Mouse (Mus musculus) thymus, postnatal 25 days (tissue): Measurements from ENCODE around the gene Mymk.

Experiments
- DNase-seq: peaks from one replicate; pipeline ENCODE4 v3.0.0; 2022

The Mymk gene

DNA sequence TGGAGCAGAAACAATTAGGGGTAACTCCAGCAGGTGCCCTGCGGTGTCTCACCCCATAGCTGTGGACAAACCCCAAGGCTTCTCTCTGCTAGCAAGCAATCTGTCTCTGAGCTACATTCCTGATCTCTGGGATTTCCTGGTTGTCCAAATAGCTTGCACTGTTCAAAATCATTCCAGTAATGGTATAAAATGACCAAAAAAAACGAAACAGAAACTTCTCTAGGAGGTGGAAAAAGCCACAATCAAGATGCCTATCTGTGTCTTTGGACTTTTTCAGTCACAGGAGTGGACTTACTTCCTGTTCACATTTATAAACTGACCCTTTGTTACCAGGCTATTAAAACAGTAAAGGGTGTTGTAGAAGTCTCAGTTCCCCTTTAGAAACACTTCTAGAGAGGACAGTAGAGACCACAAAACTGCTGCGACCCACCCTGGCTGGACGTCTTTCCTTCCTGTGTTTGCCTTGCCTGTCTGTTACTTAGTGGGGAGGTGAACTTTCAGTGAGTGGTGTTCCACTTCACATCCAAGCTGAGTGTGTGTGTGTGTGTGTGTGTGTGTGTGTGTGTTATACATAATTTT, 43.5 kb downstream of the Mymk start:
- no peak for DNase-seq

- DNase-seq = peak; percentile 85
Measured at GRCm38 (mm10) chr2:27027618-27028436, 44.2 kb downstream of the Mymk start, which contains the start of gene Slc2a6. TSS of gene Slc2a6 (minus strand) at chr2:27027998.

DNA sequence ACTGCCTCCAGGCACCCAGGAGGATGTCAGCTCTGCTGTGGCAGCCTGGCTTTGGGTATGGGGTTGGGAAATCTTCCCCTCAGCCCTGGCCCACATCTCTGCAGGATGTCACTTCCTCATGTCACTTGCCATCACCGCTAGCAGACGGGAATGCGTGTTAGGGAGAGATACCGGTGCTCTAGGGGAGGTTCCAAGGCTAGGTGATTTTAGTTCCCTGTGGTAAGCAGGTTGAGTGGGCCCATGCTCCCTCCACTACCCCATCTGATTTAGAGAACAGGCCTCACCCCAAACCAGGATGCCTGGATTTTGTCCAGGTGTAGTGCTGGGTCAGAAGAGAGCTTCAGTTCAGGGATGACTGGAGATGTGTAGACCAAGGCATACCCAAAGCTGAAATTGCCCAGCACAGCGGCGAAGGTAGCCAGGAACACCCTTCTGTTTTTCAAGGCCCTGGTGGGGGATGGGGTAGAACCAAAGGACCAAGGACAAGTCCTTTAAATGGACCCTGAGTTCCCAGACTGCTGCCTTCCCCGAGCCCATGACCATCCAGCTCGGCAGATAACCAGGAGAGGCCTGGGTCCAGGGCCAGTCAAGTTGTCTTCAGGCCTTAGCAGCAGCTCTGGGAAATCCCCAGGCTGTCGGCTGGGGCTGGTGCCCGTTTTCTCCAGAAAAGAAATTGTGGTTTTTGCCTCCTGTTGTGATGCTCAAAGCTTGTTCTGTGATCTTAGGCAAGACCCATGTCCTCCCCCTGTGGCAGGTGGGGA, 44.9 kb downstream of the Mymk start:
- DNase-seq = no peak

- no peak for DNase-seq
Measured at GRCm38 (mm10) chr2:27026332-27026731, 45.6 kb downstream of the Mymk start.

DNA sequence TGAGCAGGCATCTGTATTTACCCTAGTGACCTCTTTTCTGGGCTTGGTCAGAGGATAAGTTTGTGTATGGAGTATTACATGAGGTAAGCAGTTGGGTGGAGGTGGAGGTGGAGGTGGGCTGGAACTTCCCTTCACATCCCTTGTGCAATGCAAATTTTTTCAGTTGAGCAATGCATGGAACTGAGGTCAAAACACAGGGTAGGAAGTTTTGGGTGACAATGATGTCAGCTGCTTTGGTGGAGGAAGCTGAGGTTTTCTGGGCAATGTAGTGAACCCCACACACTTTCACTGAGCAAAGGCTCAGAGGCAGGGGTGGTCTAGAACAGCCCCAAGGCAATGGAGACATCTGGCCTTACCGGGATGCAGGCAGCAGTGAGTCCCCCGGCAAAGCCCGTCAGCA, 46.4 kb downstream of the Mymk start:
- no peak for DNase-seq

- no peak for DNase-seq
Measured at GRCm38 (mm10) chr2:27024136-27024535, 47.8 kb downstream of the Mymk start.

DNA sequence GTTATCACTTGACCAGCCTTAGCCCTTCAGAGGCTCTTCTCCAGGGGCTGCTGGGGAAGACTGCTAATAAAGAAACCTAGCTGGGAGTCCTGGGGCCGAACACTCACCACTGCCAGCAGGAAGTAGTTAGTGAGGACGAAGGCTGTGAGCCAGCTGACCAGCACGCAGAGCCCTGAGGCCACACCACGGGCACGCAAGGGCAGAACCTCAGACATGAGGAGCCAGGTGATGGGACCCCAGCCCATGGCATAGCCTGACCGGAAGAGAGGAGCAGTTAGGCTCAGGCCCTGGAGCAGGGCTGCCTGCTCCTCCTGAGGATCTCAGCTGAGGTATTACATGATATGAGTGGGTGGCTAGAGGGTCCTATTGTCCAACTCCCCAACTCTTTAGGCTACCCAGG, 49.4 kb downstream of the Mymk start:
- no peak for DNase-seq

DNA sequence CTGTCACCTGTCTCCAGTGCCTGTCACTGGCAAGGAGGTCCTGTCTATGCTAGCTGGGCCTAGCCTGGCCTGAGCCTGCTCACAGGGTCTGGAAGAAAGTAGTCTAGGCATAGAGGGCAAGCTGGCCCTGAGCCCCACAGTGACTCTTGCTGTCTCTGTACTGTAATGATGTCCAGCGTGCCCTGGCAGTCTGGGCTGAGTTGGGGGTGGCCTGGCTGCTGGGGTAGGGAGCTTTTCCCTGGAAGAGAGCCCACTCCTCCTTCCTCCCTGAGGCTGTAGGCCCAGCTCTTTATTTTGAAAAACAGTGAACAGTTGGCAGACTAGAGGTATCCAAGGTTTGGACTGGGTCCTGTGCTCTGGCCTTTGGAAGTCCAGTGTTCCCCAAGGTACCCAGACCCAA, 50.9 kb downstream of the Mymk start:
- no peak for DNase-seq

DNA sequence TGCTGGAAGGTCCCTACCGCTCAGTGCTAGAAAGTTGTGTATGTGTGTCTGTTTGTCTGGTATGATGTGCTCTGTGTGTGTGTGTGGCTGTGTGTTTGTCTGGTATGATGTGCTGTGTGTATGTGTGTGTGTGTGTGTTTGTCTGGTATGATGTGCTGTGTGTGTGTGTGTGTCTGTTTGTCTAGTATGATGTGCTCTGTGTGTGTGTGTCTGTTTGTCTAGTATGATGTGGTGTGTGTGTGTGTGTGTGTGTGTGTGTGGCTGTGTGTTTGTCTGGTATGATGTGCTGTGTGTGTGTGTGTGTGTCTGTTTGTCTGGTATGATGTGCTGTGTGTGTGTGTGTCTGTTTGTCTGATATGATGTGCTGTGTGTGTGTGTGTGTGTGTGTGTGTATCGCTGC, 52.4 kb downstream of the Mymk start:
- no peak for DNase-seq

DNA sequence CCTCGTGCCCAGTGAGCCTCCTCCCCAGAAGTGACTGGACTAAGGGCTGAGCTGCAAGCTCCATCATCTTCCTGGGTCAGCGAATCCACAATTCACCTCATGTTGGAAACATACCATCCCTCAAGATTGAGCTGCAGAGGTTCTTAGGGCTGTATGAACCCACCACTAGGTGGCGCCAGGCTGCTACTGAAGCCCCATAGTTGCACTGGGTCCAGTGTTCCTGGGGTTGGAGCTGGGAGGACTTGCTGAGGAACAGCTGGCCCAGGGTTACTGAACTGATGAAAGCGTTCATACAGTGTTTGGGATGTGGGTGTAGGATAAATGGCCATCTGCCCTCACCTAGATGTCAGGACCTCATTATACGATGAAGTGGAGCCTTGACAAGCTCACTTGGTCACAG, 54.2 kb downstream of the Mymk start:
- DNase-seq = peak; percentile 67
